Mouse (Mus musculus): Measurements from ENCODE around the gene Arl2bp. TPM values are rescaled to one million over a fixed set of nuclear protein-coding genes. Genes with fewer than 3 reads are reported as not detected.
A peak's percentile ranks its signal among the peaks of the same experiment; 100 is the strongest.

Gene Arl2bp
- total and polyA plus RNA-seq, 3 experiments: 104 to 180 (median 123) TPM

- no peak for DNase-seq (ENCODE audit: low spot score)
- H3K9me3 ChIP-seq (replicated peaks): 0 out of 2 replicates have a peak, but pooled peaks cover 2% of the 10 kb centered on the region
- no peak for ATAC-seq (ENCODE audit: extremely low read depth, insufficient number of reproducible peaks, low FRiP score, poor library complexity, severe bottlenecking)
- H3K4me3 ChIP-seq (ENCODE audit: low read depth, low read length): no peak overlapping the region
- no peak for TF ChIP-seq GATA1 (IDR thresholded peaks at IDR 0.05; ENCODE audit: borderline replicate concordance, low read length)
- no peak for TF ChIP-seq TAL1 (conservative IDR thresholded peaks at IDR 0.05; ENCODE audit: low read depth, low read length)
- no peak for TF ChIP-seq CTCF (IDR thresholded peaks at IDR 0.05; ENCODE audit: low read depth, low read length)
- TF ChIP-seq GATA2 (IDR thresholded peaks at IDR 0.05; ENCODE audit: borderline replicate concordance, low read depth, low read length): no peak
- no peak for TF ChIP-seq POLR2AphosphoS5 (IDR thresholded peaks at IDR 0.05; ENCODE audit: insufficient replicate concordance, low read depth, low read length)
- no peaks in the 10 kb centered on the region for H3K36me3 ChIP-seq (replicated peaks)
- H3K4me1 ChIP-seq (ENCODE audit: insufficient read depth, low read depth, low read length): peaks cover 20% of the 10 kb centered on the region
- H3K27me3 ChIP-seq (ENCODE audit: insufficient read depth, low read length): peaks cover 47% of the 10 kb centered on the region
Measured at GRCm38 (mm10) chr8:94697956-94698355, 31.6 kb downstream of the Arl2bp start.

- peaks cover 39% of the 10 kb centered on the region for H3K27me3 ChIP-seq (ENCODE audit: insufficient read depth, low read length)
- ATAC-seq (ENCODE audit: extremely low read depth, insufficient number of reproducible peaks, low FRiP score, poor library complexity, severe bottlenecking) (no peak), DNase-seq (ENCODE audit: low spot score) (no peak)
- no peak for TF ChIP-seq TAL1 (conservative IDR thresholded peaks at IDR 0.05; ENCODE audit: low read depth, low read length)
- TF ChIP-seq CTCF (IDR thresholded peaks at IDR 0.05; ENCODE audit: low read depth, low read length): no peak
- TF ChIP-seq GATA2 (IDR thresholded peaks at IDR 0.05; ENCODE audit: borderline replicate concordance, low read depth, low read length): no peak
- TF ChIP-seq GATA1 (IDR thresholded peaks at IDR 0.05; ENCODE audit: borderline replicate concordance, low read length): no peak
- no peak for TF ChIP-seq POLR2AphosphoS5 (IDR thresholded peaks at IDR 0.05; ENCODE audit: insufficient replicate concordance, low read depth, low read length)
- H3K4me3 ChIP-seq (ENCODE audit: low read depth, low read length): no peak overlapping the region
- peaks cover 25% of the 10 kb centered on the region for H3K4me1 ChIP-seq (ENCODE audit: insufficient read depth, low read depth, low read length)
- no peaks in the 10 kb centered on the region for H3K36me3 ChIP-seq (replicated peaks)
- H3K9me3 ChIP-seq (replicated peaks): 0 out of 2 replicates have a peak, but pooled peaks cover 2% of the 10 kb centered on the region
Measured at GRCm38 (mm10) chr8:94699366-94699765, 33.0 kb downstream of the Arl2bp start.

GRCm38 (mm10) chr8:94700421-94700935, 34.1 kb downstream of the Arl2bp start:
- TF ChIP-seq GATA2 (IDR thresholded peaks at IDR 0.05; ENCODE audit: borderline replicate concordance, low read depth, low read length): no peak
- TF ChIP-seq TAL1 (conservative IDR thresholded peaks at IDR 0.05; ENCODE audit: low read depth, low read length): no peak
- TF ChIP-seq POLR2AphosphoS5 (IDR thresholded peaks at IDR 0.05; ENCODE audit: insufficient replicate concordance, low read depth, low read length): no peak
- no peak for TF ChIP-seq CTCF (IDR thresholded peaks at IDR 0.05; ENCODE audit: low read depth, low read length)
- no peak for TF ChIP-seq GATA1 (IDR thresholded peaks at IDR 0.05; ENCODE audit: borderline replicate concordance, low read length)
- Histone ChIP-seq H3K4me3 (ENCODE audit: low read depth, low read length) (no peak overlapping the region), H3K9me3 (replicated peaks) (0 out of 2 replicates have a peak, but pooled peaks cover 2% of the 10 kb centered on the region), H3K36me3 (replicated peaks) (no peaks in the 10 kb centered on the region), H3K27me3 (ENCODE audit: insufficient read depth, low read length) (peaks cover 34% of the 10 kb centered on the region), H3K4me1 (ENCODE audit: insufficient read depth, low read depth, low read length) (peaks cover 27% of the 10 kb centered on the region)
- ATAC-seq (ENCODE audit: extremely low read depth, insufficient number of reproducible peaks, low FRiP score, poor library complexity, severe bottlenecking) (no peak), DNase-seq (ENCODE audit: low spot score) (no peak)

- TF ChIP-seq POLR2AphosphoS5 (IDR thresholded peaks at IDR 0.05; ENCODE audit: insufficient replicate concordance, low read depth, low read length): no peak
- TF ChIP-seq GATA2 (IDR thresholded peaks at IDR 0.05; ENCODE audit: borderline replicate concordance, low read depth, low read length): no peak
- no peak for TF ChIP-seq TAL1 (conservative IDR thresholded peaks at IDR 0.05; ENCODE audit: low read depth, low read length)
- TF ChIP-seq CTCF (IDR thresholded peaks at IDR 0.05; ENCODE audit: low read depth, low read length): no peak
- TF ChIP-seq GATA1 (IDR thresholded peaks at IDR 0.05; ENCODE audit: borderline replicate concordance, low read length): no peak
- Histone ChIP-seq H3K36me3 (replicated peaks) (no peaks in the 10 kb centered on the region), H3K4me3 (ENCODE audit: low read depth, low read length) (no peak overlapping the region), H3K9me3 (replicated peaks) (no peaks in the 10 kb centered on the region), H3K27me3 (ENCODE audit: insufficient read depth, low read length) (peaks cover 24% of the 10 kb centered on the region), H3K4me1 (ENCODE audit: insufficient read depth, low read depth, low read length) (peaks cover 23% of the 10 kb centered on the region)
- DNase-seq (ENCODE audit: low spot score) (no peak), ATAC-seq (ENCODE audit: extremely low read depth, insufficient number of reproducible peaks, low FRiP score, poor library complexity, severe bottlenecking) (no peak)
Measured at GRCm38 (mm10) chr8:94702156-94702555, 35.8 kb downstream of the Arl2bp start.

- Histone ChIP-seq H3K4me1 (ENCODE audit: insufficient read depth, low read depth, low read length) (peaks cover 23% of the 10 kb centered on the region), H3K36me3 (replicated peaks) (no peaks in the 10 kb centered on the region), H3K27me3 (ENCODE audit: insufficient read depth, low read length) (peaks cover 24% of the 10 kb centered on the region), H3K4me3 (ENCODE audit: low read depth, low read length) (peak overlapping the region; percentile 72), H3K9me3 (replicated peaks) (no peaks in the 10 kb centered on the region)
- TF ChIP-seq CTCF (IDR thresholded peaks at IDR 0.05; ENCODE audit: low read depth, low read length) (peak; percentile 84), GATA2 (IDR thresholded peaks at IDR 0.05; ENCODE audit: borderline replicate concordance, low read depth, low read length) (no peak), GATA1 (IDR thresholded peaks at IDR 0.05; ENCODE audit: borderline replicate concordance, low read length) (no peak), TAL1 (conservative IDR thresholded peaks at IDR 0.05; ENCODE audit: low read depth, low read length) (no peak), POLR2AphosphoS5 (IDR thresholded peaks at IDR 0.05; ENCODE audit: insufficient replicate concordance, low read depth, low read length) (no peak)
- ATAC-seq (ENCODE audit: extremely low read depth, insufficient number of reproducible peaks, low FRiP score, poor library complexity, severe bottlenecking) (peak; percentile 76), DNase-seq (ENCODE audit: low spot score) (peak; percentile 66)
Measured at GRCm38 (mm10) chr8:94702844-94703813, 36.7 kb downstream of the Arl2bp start.

All from G1E (cell line).